Mouse (Mus musculus) skeletal muscle tissue, adult 2 months (tissue): ENCODE data around the gene Cerk.
A peak's percentile ranks its signal among the peaks of the same experiment; 100 is the strongest.
"Not testable (repeated sequence)": the region's sequence is repeated elsewhere in the genome, so short reads cannot be mapped to it uniquely, and the experiment has no call there.

Source experiments
- DNase-seq: peaks from one replicate; pipeline ENCODE4 v3.0.0-alpha.2; 2012; ENCODE audit warnings: low read depth, low spot score

The Cerk gene

DNA sequence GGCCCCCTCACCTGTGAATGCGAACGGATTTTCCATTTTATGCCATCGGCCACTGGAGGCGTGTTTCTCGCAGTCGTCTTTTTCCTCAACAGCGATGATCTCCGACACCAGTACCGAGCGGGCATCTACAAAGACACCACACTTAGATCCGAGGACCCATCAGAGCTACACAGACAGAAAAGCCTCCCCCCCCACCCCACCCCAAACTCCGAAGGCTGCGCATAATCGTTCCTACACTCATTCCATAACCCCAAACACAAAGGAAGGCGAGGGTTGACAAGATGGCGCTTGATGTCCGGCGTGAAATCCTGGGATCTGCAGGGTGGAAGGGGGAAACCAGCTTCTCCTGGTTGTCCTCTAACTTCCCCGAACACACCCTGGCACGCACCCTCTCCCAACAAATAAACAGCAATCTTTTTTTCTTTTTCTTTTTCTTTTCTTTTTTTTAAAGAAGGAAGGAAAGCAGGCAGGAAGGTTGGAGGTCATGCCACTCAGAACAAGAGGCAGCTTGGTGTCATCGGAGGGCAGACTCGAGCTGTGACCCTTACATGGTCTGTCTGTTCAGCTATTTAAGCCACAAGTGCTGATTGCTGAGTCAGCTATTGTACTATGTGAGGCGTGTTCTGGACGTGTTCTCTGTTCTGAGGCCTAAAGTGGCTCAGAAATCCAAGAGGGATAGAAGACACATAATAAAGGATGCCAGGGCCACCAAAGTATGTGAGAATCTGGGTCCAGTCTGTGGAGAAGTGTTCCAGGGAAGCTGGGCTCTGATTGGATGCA lies 19.9 kb downstream of the Cerk start:
- no peak for DNase-seq

DNA sequence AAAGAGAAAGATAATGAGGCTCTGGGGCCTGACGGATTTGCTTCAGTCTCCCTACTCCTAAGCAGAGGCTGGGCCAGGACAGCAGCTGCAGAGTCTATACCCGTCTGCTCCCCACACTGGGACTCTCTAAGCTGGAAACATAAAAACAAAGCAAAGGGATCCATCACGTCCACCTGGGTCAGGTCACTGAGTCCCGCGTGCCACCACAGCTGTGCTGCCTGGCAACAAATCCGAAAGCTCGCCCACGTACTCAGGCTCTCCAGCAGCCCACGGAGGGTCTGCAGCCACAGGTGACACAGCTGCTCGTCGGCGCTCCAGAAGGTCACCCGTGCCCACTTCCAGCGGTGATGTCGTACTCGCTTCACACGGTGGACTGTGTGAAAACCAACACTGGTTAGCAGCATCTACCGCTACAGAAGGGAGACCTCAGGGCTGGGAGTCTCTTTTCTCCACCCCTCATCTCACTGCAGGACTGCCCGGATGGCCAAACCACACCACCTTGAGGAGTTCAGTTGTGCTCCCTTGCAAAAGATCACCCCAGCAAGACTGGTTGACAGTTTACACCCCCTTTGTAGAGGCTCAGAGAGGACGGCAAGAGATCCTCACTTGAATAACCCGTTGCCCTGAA lies 21.1 kb downstream of the Cerk start:
- no peak for DNase-seq

DNA sequence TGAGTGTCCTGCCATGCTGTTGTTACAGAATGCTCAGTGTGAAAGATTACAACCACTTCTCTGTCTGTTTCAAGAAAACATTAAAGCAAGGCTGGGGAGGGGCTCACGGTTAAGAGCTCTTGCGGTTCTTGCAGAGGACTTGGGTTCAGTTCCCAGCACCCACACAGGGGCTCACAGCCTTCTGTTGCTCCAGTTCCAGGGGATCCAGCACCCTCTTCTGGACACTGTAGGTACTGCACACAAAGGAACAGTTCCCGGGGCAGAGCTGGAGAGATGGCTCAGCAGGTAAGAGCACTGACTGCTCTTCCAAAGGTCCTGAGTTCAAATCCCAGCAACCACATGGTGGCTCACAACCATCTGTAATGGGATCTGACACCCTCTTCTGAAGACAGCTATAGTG lies 24.1 kb downstream of the Cerk start:
- not testable (repeated sequence) for DNase-seq

DNA sequence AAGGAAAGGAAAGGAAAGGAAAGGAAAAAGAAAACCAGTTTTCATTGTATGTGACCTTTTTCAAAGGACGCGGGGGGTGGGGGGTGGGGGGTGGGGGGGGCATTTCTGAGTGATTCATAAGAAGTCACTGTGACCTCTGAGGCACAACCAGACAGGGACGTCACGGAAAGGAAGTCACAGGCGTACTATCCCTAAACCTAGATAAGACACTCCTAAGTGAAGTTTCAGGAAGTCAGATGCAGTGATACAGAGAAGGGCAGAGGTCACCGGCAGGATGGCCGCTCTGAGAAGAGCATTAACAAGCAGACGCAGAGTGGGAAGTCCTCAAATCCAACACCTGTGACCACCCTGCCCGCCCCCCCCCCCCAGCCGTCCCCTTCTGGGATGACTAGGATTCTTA lies 25.0 kb downstream of the Cerk start:
- no peak for DNase-seq

DNA sequence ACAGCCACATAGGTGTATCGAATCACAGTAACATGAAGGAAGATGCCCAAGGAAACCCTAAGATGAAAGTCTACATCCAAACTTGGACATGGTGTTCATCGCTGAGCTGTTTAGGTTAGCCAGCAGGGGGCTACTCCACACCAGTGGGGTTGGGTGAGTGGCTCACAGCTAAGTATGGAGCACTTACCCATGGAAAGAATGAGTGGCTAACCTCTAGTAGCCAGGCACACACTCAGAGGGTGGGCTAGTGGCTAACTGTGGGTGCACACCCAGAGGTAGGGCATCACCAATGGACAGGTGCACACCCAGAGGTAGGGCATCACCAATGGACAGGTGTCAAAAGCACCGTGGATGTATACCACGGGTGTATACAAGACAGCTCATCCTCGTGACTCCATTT lies 26.2 kb downstream of the Cerk start:
- no peak for DNase-seq

DNA sequence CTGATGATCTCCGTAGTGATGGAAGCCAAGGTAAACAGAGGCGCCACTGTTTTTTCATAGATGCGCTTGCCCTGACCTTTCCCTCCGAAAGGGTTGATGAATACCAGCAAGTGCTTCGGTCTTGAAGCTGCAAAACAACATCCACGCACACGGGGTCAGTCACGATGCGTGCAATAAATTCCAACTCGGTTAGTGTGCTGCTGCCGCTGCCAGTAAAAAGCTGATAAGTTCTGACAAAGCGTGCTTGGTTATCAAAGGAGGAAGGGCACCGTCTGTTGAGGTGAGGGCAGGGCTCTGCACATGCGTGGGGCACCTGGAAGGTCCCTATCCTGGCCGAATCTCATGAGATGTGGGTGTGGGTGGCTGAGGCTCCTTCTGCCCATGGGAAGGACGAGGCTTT lies 26.8 kb downstream of the Cerk start:
- DNase-seq: no peak

DNA sequence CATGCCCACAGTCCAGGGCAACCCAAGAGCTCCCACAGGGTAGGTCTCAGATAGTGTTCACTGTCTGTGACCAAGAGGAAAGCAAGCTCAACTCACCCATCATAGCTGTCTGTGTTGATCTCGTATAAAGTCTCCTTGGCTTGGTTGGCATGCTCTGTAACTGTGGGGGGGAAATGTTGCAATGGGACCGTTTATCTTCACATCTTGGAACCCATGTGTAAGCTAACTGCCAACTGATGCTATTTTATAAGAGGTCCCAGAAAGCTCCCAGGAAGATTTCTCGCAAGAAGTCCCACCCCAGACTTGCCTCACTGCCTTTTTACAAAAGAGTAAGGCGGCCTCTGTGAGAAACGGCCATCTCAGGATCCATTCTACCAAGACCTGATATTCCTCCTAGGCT lies 29.4 kb downstream of the Cerk start:
- no peak for DNase-seq

DNA sequence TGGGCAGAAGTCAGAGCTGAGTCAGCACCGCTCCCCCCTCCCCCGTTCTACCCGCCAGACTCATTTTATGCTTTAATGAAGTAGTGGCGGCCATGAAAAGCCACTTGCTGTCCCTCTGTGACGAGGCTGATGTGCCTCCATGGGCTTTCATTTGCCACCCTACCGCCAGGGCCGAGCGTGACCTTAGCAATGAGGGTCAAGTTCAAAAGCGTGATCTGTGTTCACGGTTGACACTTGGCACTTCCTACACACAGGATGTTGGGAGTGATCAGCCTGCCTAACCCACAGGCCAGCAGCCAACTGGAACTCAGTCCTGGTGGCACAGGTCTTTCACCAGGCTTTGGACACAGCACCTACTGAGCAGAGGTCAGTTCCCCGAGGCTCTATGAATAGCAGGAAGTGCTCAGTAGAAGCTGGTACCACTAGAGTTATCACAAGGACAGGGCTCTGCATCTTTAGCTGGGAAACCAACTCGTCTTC lies 32.4 kb downstream of the Cerk start:
- DNase-seq: no peak

DNA sequence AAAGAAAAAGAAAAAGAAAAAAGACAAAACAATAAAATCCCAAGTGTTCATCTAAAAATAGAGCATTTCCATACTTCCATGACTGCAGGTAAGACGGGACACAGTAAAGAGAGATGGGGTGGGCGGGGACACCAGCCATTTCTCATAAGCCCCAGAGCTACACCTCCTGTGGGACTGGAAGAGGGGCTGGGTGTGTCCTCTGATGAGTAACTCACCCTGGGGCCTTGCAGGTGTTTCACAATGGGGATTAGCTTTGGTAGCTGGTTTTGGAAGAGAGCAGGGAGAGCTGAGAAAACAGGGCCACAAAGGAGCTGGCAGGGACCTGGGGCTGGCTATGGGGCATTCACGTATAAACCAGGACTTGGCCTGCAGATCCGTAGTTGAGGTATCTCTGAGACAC lies 35.3 kb downstream of the Cerk start:
- no peak for DNase-seq

DNA sequence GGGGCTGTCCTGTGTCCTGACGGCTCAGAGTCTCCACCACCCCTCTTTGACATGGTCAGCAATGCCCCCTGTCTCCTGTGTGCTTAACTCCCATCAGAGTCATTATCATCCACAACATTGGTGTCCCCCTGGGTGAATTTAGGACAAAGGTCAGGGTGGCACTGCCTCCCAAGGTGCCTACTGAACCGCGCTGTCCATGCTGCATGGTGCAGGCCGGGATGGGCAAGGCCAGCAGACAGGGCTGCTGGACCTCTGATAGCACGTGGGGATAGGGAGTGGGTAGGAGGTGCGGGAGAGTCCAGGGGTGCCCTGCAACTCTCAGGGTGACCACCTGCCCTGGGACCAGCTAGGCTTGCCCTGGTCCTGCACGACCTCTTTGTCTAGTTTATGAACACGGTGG lies 39.0 kb downstream of the Cerk start:
- no peak for DNase-seq

DNA sequence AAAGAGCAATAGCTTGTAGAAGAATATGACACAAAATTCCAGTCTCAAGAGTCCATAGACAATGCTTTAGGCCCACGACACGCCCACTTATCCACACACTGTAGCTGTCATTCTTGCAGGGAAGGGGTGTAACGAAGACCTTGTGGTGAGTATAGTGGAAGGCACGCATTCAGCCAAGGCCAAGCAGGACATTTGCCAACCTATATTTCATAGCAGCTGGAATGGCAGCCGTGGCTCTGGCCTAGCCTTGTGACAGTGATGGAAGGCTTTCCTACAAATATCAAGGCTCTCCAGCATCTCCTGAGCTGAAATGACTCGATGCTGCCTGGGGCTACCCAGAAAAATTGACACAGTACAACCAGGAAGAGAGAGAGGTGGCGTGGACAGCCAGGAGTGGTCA lies 40.9 kb downstream of the Cerk start:
- DNase-seq: no peak

DNA sequence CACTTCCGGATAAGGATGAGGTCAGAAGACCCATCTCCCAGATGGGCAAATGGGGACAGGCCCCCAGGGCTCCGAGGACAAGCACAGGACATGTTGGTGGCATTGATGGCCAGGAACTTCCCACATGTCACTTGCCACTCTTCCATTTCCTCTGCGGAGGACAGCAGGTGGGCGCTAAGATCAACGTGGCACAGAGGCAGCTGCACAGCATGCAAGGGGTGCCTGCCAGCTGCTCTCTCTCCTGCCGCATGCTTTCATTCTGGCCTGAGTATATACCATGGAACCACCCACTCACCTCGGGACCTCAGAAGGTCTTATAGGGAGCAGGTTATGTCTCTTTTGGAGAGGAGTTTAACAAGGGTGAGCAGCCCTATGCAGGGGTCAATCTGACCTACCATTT lies 41.4 kb downstream of the Cerk start:
- DNase-seq: no peak

DNA sequence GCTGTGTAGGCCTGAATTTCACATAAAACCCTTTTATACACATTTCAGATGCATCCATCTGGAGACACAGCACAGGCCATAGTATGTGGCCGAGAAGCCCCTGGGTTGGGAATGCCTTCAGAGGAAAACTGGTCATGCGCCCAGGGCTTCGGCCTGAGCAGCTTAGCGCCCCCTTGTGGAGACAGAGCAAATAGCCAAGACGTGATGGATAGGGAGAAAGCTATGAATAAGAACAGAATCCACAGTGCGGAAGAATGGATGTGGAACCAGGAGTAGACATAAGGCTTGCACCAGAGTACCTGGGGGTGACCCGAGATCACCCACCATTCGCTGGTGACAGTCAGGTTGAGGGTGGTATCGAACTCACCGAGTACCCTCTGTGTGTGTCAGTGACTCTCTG lies 45.6 kb downstream of the Cerk start:
- no peak for DNase-seq

DNA sequence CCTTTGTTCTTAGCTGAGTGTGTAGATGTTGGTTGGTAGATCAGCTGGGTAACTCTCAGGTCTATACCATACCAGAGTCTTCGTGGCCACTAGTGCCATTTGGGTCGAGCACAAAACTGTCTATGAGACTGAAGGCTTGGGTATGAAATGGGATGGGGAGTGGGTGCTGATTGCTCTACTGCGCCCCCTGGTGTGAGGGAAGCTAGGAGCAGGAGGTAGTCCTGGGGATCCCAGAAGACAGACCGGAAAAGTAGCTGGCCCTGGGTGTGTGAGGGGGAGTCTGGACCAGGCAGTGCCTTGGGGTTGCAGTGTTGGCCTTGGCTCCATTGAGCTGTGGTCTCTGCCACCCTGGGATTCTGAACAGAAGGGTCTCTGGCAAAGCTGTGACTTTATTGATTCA lies 48.3 kb downstream of the Cerk start:
- DNase-seq: no peak

DNA sequence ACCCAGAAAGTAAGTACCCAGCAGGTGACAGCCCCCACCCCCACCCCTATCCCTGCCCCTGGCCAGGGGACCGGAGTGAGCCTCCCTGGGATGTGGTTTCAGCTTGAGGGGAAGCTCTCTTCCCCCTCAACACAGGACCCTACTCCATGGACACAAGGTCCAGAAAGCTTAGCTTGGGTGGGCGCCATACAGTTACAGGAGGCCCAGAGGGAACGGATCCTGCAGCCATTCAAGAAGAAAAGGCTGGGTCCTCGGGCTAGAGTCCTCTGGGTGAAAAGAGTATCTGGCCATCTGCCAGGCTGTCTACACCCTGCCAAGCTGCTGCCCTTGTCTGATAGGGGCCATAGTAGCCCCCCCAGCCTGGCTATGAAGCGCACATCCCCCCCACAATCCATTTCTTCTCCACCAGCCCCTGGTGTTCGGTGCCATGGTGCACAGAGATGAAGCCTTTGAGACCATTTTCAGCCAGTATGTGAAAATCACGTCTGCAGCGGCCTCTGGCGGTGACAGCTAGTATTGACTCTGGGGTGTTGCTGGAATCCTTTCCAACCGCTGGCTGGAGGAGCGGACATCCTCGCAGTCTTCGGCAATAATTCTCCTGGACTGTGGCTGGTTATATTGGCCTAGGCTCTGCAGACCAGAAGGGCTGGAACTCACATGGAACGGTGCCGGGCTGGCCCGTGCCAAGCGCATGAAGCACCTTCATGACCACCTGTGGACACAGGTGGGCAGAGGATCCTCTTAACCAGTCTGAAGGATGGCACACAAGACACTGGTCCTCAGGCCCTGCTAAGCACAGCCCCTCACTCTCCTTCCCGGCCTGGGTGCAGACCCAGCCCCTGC lies 50.8 kb downstream of the Cerk start:
- peak; percentile 74 for DNase-seq

DNA sequence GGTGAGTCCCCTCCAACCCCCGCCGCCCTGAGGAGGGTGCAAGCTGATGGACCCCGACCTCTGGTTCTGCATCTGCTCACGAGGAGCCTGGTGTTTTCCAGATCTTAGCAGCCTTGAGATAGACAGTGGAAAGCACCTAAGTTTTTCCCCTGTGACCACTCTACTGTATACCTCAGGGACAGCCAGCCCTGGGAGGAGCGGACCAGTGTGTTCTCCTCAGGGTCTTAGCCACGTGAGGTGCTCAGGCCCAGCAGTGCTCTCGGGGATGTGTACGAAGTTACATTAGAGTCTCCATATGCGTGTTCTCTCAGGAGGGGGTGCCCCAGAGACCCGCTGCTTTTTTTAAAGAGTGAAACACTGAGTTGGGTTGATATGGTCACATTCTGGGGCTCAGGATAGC lies 55.3 kb downstream of the Cerk start:
- no peak for DNase-seq

DNA sequence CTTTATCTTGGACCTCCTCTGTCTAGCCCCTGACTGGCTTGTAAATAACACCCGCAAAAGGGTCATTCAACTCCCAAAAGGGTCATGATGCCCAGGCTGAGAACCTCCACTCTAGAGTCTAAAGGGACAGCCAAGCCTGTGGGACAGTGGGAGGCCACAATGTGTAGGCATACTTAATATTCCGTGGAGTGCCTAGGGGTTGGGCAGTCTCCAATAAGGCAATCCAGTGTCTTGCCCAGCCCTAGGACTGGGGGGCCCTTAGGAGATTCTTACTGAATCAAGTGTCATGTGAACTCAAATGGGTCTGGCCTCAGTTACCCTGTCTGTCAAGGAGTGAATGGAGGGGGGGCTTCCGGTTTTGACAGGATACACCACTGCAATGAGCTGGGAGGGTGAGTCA lies 56.9 kb downstream of the Cerk start:
- DNase-seq: no peak

DNA sequence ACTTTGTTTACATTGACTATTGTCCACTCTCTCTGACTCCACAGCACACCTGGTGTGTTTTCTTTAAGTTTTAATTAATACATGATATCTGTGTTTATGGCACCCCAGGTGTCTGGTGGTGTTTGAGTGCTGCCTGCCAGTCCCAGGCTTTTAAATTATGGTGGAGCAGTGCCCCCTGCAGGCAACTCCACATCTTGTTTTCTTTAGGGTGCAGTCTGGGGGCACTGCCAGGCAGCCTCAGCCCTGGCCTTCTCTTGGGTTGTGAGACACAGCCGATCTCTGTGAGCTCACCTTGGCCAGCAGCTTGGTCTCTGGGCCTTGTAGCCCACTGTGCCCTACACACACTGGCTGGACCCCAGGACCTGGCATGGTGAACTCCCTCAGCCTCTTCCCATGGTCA lies 61.6 kb downstream of the Cerk start:
- DNase-seq: peak; percentile 63

DNA sequence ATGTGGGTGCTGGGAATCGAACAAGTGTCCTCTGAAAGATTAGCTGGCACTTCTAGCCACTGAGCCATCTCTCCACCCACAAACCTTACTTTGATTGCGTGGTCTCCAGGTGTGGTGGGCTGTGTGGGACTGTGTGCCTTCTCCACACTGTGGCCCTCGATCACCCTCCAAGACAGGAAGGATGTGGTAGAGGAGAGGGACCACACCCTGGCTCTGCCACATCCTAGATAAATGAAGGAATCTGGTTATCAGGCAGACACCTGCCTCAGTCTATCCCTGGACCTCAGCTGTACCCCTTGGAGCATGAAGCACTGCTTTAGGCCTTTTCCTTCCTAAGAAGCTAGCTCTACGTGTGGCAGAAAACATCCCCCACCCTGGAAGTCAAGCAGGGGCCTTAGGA lies 62.5 kb downstream of the Cerk start:
- no peak for DNase-seq

DNA sequence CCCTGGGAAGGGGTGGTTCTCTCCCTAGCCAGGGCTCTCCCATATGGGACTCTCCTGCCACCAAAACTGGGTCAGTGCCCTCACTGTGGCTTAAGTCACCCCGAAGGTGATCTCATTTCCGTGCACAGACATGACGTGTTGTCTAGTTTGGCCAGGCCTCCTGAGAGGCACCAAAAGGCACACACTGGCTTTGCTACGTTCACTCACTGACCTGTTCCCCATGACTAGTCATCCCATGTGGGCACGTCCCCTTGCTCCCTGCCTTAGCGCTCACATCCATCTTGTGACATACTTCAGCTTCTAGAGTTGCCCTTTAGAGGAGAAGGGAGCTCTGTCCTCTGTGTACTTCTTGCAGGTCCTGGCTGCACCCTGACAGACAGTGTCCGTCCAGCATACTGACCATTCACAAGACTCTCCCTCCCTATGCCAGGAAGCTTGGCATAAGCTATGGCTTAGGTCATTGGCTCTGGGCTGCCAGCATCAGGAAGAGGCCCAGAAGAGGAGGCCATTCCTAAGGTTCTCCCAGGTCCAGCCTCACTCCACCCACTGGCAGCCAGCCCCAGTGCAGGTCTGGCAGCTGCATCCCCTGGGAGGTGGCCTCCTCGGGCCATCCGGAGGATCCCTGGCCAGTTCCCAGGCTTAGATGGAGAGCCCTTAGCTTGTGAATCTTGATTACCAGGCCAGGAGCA lies 63.5 kb downstream of the Cerk start:
- DNase-seq: peak; percentile 80

DNA sequence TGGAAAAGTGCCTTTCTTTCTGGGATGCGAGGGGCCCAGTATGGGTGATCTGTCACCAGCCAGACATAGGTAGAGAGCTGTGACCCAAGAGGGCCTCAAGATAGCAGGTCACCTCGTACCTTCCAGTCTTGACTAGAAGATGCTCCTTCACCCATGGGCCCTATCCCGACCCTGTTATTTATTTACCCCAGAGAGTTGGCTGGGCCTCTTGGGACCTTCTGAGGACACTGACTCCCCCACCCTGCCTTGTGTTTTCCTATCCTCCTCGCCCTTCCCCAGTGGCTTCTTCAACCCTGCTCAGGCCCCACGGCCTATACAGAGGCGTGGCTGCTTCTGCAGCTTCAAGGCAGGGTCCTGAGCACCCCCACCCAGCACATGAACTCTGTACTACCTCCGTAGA lies 66.8 kb downstream of the Cerk start:
- DNase-seq: no peak
